Mouse (Mus musculus): ENCODE data around the gene Dhrs3.

Dhrs3 gene

GRCm38 (mm10) chr4:144898036-144898649 is 5.5 kb downstream of the Dhrs3 start:
- DNase-seq (ENCODE audit: low read depth, low spot score) = no peak

DNA sequence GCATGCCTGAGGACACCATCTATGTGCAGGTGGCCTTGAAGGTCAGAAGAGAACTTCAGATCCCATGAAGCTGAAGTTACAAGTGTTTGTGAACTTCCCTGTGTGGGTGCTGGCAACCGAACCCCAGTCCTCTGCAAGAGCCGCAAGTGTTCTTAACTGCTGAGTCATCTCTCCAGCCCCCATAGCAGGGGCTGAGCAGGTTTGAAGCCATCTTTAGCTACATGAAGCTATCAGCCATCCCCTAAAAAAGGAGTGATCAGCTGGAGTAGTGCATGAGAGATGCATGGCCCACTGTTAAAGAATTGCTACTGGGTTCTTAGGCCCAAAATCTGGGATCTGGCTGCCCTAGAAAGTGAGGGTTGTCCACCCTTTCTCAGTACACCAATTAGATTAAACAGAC is 6.1 kb downstream of the Dhrs3 start:
- DNase-seq (ENCODE audit: low read depth, low spot score) = no peak

DNA sequence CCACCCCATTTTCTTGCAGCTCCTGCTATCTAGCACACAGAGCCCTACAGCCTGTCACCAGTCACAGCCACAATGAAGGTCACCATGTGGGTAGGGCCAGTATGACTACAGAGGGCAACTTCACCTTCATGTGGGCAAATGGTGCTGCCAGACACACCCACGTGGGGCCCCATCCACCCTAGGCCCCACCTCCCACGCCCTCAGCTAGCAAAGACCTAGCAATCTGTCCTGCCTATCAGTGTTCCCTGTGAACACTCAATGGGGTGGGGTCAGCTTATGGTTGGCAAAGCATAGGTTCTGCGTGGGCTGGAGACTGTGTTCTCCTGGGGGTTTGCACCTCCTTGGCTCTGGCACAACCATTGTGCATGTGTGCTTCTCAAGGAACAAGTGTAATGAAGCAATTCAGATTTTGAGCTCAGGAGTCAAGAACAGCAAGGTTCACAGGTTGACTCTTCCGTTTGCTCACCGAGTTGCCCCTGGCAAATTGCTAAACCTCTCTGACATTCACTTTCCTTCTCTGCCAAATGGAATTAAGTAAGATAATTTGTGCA is 9.0 kb downstream of the Dhrs3 start:
- no peak for DNase-seq (ENCODE audit: low read depth, low spot score)

- DNase-seq (ENCODE audit: low read depth, low spot score) = no peak
These were observed 10.5 kb downstream of the Dhrs3 start for GRCm38 (mm10) chr4:144903088-144903487.

GRCm38 (mm10) chr4:144903932-144904331 is 11.3 kb downstream of the Dhrs3 start:
- DNase-seq (ENCODE audit: low read depth, low spot score) = no peak

GRCm38 (mm10) chr4:144905128-144905527 is 12.5 kb downstream of the Dhrs3 start:
- DNase-seq (ENCODE audit: low read depth, low spot score) = no peak

GRCm38 (mm10) chr4:144906001-144906889 is 13.6 kb downstream of the Dhrs3 start:
- DNase-seq (ENCODE audit: low read depth, low spot score) = no peak

- DNase-seq (ENCODE audit: low read depth, low spot score) = no peak
These were observed 14.5 kb downstream of the Dhrs3 start for GRCm38 (mm10) chr4:144906978-144907703.

DNA sequence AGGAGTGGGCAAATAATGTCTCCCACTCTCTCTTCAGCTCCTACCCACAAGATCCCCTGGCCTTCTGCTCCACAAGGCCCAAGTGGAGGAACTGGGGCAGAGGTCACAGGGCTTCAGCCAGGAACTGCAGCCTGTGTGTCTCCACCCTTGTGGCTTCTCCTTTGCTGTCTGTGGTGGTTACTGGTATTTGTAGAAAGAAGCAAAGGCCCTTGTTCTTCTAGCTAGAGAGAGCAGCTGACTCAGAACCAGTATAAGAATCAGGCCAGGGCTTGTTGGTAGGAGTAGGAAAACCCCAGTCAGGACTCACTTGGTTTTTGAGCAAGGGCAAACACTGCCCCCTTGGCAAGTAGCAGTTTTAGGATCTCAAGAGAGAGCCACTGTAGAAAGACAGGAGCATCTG is 16.2 kb downstream of the Dhrs3 start:
- no peak for DNase-seq (ENCODE audit: low read depth, low spot score)

GRCm38 (mm10) chr4:144910281-144910680 is 17.7 kb downstream of the Dhrs3 start:
- no peak for DNase-seq (ENCODE audit: low read depth, low spot score)

DNA sequence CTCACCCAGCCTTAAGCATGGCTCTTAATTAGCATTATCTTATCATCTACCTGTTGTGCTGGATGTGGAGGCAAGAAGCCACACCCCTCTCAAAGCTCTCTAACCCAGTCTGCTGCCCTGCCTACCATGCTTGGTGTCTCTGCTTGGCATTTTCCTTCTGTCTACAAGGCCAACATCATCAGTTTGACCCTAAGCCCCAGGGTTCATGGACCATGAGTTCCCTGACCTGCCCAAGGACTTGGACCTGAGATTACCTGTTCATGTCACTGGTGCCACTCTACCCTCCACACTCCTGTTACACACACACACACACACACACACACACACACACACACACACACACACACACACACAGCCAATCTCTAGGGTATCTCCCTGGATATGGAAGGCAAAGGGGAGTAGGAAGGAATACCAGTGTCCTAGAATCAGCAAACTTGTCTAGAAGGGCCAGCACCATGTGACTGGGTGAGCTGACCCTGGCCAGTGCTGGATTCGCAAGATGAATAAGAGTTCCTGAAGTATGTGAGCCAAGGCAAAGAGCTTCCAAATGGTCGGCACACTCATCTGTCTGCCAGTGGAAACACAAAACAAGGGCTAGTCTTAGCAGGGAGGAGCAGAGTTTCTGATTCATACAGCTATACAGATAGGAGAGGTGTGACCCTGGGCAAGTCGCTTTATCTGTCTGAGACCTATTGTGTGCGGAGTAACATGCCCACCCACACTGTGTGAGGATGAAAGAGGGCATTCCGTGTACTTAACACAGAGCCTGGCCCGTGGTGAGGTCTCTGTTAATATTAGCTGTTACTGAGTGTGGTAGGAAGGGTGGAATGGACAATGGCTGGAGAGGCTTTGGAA is 20.9 kb downstream of the Dhrs3 start:
- DNase-seq (ENCODE audit: low read depth, low spot score) = no peak

- DNase-seq (ENCODE audit: low read depth, low spot score) = no peak
These were observed 23.9 kb downstream of the Dhrs3 start for GRCm38 (mm10) chr4:144916520-144916919.

DNA sequence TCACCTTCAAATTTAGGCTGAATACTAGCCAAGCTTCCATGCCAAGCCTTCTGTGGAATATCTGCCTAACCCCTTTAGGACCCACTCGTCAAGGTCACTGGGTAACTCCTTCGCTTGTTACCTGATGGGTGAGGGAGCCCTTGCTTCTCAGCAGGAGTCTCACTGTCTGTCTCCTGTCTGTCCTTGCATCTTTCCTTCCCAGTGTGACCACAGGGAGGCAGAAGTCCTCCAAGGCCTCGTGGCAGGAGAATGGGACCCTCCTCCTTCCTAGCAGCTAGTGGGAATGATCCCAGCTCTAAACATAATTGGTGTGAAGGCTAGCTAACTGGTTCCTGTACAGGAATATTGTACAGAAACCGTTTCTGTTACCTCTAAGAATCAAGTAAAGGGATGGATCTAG is 24.5 kb downstream of the Dhrs3 start:
- DNase-seq (ENCODE audit: low read depth, low spot score) = no peak

DNA sequence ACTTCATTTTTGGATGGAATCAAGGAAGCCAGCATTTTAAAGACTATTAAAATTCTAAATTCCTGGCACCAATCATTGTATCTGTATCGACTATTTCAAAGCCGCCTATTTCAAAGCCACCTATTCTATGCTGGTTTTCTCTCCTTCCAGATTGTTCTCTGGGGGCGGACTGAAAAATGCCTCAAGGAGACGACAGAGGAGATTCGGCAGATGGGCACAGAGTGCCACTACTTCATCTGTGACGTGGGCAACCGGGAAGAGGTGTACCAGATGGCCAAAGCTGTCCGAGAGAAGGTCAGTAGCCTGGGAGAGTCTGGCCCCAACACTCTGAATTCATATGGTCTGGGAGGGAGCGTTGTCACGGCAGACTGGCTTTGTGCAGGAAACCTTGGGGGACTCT is 25.9 kb downstream of the Dhrs3 start:
- DNase-seq (ENCODE audit: low read depth, low spot score) = no peak

DNA sequence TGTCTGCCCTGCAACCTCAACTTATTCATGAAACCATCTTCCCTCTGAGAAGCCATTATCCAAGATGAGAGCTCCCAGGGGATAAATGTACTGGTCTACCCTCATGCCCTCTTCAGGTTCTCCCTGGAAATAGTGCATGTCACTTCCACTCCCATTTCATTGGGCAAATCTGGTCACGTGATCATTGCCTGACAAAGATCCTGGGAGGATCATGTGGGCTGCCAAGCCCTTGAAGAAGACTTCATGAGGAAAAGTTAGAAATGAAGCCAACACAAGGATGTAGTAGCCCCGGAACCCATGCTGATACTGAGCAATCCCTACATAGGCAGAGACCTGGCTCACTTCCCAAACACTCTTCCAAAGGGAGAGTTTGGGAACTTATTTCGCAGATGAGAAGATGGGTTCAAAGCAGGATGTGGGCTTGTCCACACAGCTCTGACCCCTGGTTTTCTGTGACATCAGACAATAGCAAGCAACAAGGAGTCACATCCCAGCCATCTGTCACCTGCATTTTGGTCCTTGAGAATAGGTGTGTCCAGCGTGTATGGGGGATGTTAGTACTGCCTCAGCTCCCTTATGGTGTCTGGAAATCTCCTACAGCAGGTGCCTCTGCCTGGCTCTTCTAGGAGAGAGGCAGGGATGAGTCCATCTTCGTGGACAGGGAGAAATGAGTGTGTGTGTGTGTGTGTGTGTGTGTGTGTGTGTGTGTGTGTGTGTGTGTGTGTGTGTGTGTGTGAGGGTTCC is 36.2 kb downstream of the Dhrs3 start:
- no peak for DNase-seq (ENCODE audit: low read depth, low spot score)

DNA sequence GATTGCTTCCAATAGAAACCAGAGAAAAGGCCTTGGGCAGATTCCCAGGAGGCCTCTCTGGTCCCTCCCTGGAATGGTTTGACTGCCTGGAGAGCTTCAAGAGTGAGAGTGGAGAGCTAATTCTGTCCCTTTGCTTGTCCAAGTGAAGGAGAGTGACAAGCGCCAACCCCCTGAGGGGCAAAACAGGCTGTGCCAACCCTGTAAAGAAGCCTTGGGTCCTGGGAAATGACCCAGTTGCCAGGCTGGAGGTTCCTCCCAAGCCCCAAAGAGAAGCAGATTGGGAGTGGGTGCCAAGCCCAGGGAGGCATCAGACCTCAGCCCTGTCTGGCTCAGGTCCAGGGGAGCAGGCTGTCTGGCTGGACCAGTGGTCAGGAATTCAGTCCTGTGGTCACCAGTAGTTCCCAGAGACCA is 37.2 kb downstream of the Dhrs3 start:
- DNase-seq (ENCODE audit: low read depth, low spot score) = no peak

- DNase-seq (ENCODE audit: low read depth, low spot score) = no peak
These were observed 37.7 kb downstream of the Dhrs3 start for GRCm38 (mm10) chr4:144930366-144930765.

- DNase-seq (ENCODE audit: low read depth, low spot score) = no peak
These were observed 38.5 kb downstream of the Dhrs3 start for GRCm38 (mm10) chr4:144931167-144931566.

DNA sequence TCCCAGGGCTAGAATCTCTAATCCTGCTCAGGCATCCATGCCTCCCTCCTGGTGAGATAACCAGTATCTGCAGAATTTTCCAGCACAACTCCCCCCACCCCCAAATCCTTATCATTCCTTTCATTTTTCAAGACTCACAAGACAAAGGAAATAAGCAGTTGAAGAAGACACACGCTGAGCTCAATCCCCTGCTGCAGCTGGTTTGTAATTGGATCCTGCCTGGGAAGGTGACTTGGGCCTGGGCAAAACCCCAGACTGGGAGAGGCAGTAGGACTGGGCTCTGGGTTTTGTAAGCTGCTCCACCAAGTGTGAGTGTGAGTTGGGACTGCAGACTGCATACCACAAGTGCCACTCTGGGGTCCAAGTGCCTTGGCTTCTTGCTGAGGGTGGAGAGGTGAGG is 41.9 kb downstream of the Dhrs3 start:
- DNase-seq (ENCODE audit: low read depth, low spot score) = no peak

- DNase-seq (ENCODE audit: low read depth, low spot score) = no peak
These were observed 44.0 kb downstream of the Dhrs3 start for GRCm38 (mm10) chr4:144936563-144937154.
